Mouse (Mus musculus) erythroblast, embryonic 14.5 days (primary cell): ENCODE results near the gene Ccl11.

Experiments used
- GATA1 ChIP-seq: IDR thresholded peaks from 2 replicates; pipeline ENCODE4 v1.6.1; 2012; ENCODE audit warnings: low read length, inconsistent platforms, mixed read lengths
- TAL1 ChIP-seq: IDR thresholded peaks from 3 replicates; pipeline ENCODE4 v1.6.1; 2012; ENCODE audit warnings: low read length, inconsistent platforms, mixed read lengths

GRCm38 (mm10) chr11:82039132-82039660, 18.4 kb upstream of the Ccl11 start:
- TF ChIP-seq GATA1 (no peak), TAL1 (no peak)
